Mouse (Mus musculus): Measurements from ENCODE around the gene Rhbdf1. TPM values are rescaled to one million over a fixed set of nuclear protein-coding genes. Genes with fewer than 3 reads are reported as not detected.

Rhbdf1 gene
- polyA plus RNA-seq, 1 experiment, result 52.3 TPM

DNA sequence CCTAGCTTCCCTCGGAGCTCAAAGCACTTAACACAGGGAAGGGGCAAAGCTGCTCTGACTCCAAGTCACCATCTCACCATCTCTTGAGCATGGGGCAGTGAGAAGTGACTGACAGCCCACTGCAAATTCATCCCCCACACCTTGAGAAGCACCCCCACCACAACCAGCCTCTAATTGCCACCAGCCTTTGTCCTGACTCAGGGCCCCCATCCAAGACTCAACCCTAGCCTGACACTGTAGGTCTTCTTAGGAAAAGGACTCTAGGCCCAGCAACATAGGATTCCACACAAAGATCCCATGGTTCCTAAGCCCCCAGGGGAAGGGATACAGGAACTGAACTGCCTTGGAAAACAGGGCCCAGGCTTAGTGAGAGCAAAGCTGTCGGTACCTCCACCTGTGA lies 14.0 kb upstream of the Rhbdf1 start:
- peaks cover 27% of the 10 kb centered on the region for H3K36me3 ChIP-seq (ENCODE audit: control insufficient read depth, insufficient read depth, low read length)
- no peaks in the 10 kb centered on the region for H3K27me3 ChIP-seq (ENCODE audit: control insufficient read depth, insufficient read depth, low read length)
- 95% methylated on average over 2 of the region's 2 CpGs for WGBS
- H3K4me3 ChIP-seq (ENCODE audit: extremely low read depth, insufficient read depth, insufficient read length), result no peak overlapping the region
- DNase-seq (ENCODE audit: low read depth in 1 of 2, low spot score in 2 of 2), result no peak
- H3K27ac ChIP-seq (ENCODE audit: insufficient read depth, low read length), result no peak overlapping the region
- H3K4me1 ChIP-seq (ENCODE audit: control insufficient read depth, insufficient read depth, insufficient read length), result peaks cover 10% of the 10 kb centered on the region; the same call in 1 of the 2 replicates
- TF ChIP-seq POLR2A (IDR thresholded peaks at IDR 0.05; ENCODE audit: low read depth, low read length), result no peak
- no peak for TF ChIP-seq CTCF (IDR thresholded peaks at IDR 0.05; ENCODE audit: extremely low read depth, insufficient read depth, insufficient read length, insufficient replicate concordance)

GRCm38 (mm10) chr11:32235646-32236045 lies 13.5 kb upstream of the Rhbdf1 start:
- peaks cover 10% of the 10 kb centered on the region; the same call in 1 of the 2 replicates for H3K4me1 ChIP-seq (ENCODE audit: control insufficient read depth, insufficient read depth, insufficient read length)
- H3K27ac ChIP-seq (ENCODE audit: insufficient read depth, low read length), result no peak overlapping the region
- 88% methylated on average over 3 of the region's 3 CpGs for WGBS
- H3K36me3 ChIP-seq (ENCODE audit: control insufficient read depth, insufficient read depth, low read length), result peaks cover 26% of the 10 kb centered on the region
- H3K27me3 ChIP-seq (ENCODE audit: control insufficient read depth, insufficient read depth, low read length), result no peaks in the 10 kb centered on the region
- no peak for DNase-seq (ENCODE audit: low read depth in 1 of 2, low spot score in 2 of 2)
- no peak overlapping the region for H3K4me3 ChIP-seq (ENCODE audit: extremely low read depth, insufficient read depth, insufficient read length)
- no peak for TF ChIP-seq POLR2A (IDR thresholded peaks at IDR 0.05; ENCODE audit: low read depth, low read length)
- TF ChIP-seq CTCF (IDR thresholded peaks at IDR 0.05; ENCODE audit: extremely low read depth, insufficient read depth, insufficient read length, insufficient replicate concordance), result no peak

DNA sequence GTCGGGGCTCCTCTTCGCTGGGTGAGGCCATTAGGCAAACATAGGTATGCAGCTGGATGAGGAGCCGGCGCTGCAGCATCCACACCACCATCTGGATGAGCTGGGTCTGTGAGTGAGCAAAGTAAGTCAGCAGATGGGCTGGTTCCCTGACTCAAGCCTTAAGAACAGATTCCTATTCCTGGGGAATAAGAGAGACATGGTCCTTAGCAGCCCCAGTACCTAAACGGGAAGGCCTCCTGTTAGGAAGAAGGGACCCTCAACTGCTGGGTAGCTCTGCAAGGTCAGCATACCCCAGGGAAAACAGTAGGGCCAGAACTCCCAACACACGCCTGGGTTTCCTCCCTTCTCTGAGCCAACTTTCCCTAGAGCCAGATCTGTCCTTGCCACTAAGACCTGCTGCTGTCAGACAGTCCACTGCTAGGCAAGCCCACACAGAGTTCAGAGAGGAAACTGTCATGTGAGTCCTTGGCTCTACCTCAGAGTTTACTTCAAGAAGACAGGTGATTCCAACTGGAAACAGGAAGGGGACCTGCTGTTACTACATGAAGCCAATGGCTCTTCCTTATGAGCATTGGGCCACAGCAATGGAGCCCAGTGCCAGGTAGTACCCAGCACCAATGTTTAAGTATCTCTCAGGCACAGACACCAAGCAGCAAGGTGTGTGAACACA lies 12.9 kb upstream of the Rhbdf1 start:
- WGBS, result 93% methylated on average over 6 of the region's 6 CpGs
- Histone ChIP-seq H3K27me3 (ENCODE audit: control insufficient read depth, insufficient read depth, low read length) (no peaks in the 10 kb centered on the region), H3K27ac (ENCODE audit: insufficient read depth, low read length) (no peak overlapping the region), H3K36me3 (ENCODE audit: control insufficient read depth, insufficient read depth, low read length) (peaks cover 28% of the 10 kb centered on the region), H3K4me3 (ENCODE audit: extremely low read depth, insufficient read depth, insufficient read length) (no peak overlapping the region), H3K4me1 (ENCODE audit: control insufficient read depth, insufficient read depth, insufficient read length) (peaks cover 10% of the 10 kb centered on the region; the same call in 1 of the 2 replicates)
- DNase-seq (ENCODE audit: low read depth in 1 of 2, low spot score in 2 of 2), result no peak
- TF ChIP-seq CTCF (IDR thresholded peaks at IDR 0.05; ENCODE audit: extremely low read depth, insufficient read depth, insufficient read length, insufficient replicate concordance), result no peak
- no peak for TF ChIP-seq POLR2A (IDR thresholded peaks at IDR 0.05; ENCODE audit: low read depth, low read length)

GRCm38 (mm10) chr11:32233895-32234294 lies 11.8 kb upstream of the Rhbdf1 start:
- H3K27me3 ChIP-seq (ENCODE audit: control insufficient read depth, insufficient read depth, low read length), result no peaks in the 10 kb centered on the region
- peaks cover 27% of the 10 kb centered on the region for H3K36me3 ChIP-seq (ENCODE audit: control insufficient read depth, insufficient read depth, low read length)
- H3K4me1 ChIP-seq (ENCODE audit: control insufficient read depth, insufficient read depth, insufficient read length), result peaks cover 10% of the 10 kb centered on the region; the same call in 1 of the 2 replicates

DNA sequence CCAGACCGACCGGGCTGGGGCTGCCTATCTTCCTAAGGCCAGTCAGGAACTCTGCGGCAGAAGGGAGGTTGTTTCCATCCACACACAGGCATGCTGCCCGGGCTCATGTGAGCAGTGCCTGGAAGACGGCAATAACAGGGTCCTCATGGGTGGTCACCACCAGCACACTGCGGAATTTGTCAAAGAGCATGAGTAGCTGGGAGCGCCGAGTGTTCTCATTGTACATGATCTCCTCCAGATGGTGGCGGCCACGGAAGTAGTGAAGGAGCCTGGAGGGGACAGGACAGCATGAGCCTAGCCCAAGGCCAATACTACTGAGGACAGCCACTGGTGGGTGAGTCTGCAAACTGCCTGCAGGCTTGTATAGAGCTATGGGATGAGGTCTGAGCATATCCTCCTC lies 10.7 kb upstream of the Rhbdf1 start:
- DNase-seq (ENCODE audit: low read depth in 1 of 2, low spot score in 2 of 2), result no peak
- Histone ChIP-seq H3K27me3 (ENCODE audit: control insufficient read depth, insufficient read depth, low read length) (no peaks in the 10 kb centered on the region), H3K4me3 (ENCODE audit: extremely low read depth, insufficient read depth, insufficient read length) (no peak overlapping the region), H3K27ac (ENCODE audit: insufficient read depth, low read length) (no peak overlapping the region), H3K4me1 (ENCODE audit: control insufficient read depth, insufficient read depth, insufficient read length) (peaks cover 5% of the 10 kb centered on the region; the same call in 1 of the 2 replicates), H3K36me3 (ENCODE audit: control insufficient read depth, insufficient read depth, low read length) (peaks cover 27% of the 10 kb centered on the region)
- TF ChIP-seq CTCF (IDR thresholded peaks at IDR 0.05; ENCODE audit: extremely low read depth, insufficient read depth, insufficient read length, insufficient replicate concordance) (no peak), POLR2A (IDR thresholded peaks at IDR 0.05; ENCODE audit: low read depth, low read length) (no peak)
- WGBS, result 95% methylated on average over 10 of the region's 10 CpGs

More at GRCm38 (mm10) chr11:32233895-32234294, 11.8 kb upstream of the Rhbdf1 start:
- WGBS, result 98% methylated on average over 3 of the region's 3 CpGs
- no peak for DNase-seq (ENCODE audit: low read depth in 1 of 2, low spot score in 2 of 2)
- TF ChIP-seq POLR2A (IDR thresholded peaks at IDR 0.05; ENCODE audit: low read depth, low read length), result no peak
- TF ChIP-seq CTCF (IDR thresholded peaks at IDR 0.05; ENCODE audit: extremely low read depth, insufficient read depth, insufficient read length, insufficient replicate concordance), result no peak
- no peak overlapping the region for H3K4me3 ChIP-seq (ENCODE audit: extremely low read depth, insufficient read depth, insufficient read length)
- H3K27ac ChIP-seq (ENCODE audit: insufficient read depth, low read length), result no peak overlapping the region

GRCm38 (mm10) chr11:32231125-32231524 lies 9.0 kb upstream of the Rhbdf1 start:
- DNase-seq (ENCODE audit: low read depth in 1 of 2, low spot score in 2 of 2), result no peak
- no peak overlapping the region for H3K4me3 ChIP-seq (ENCODE audit: extremely low read depth, insufficient read depth, insufficient read length)
- H3K27me3 ChIP-seq (ENCODE audit: control insufficient read depth, insufficient read depth, low read length), result no peaks in the 10 kb centered on the region
- H3K27ac ChIP-seq (ENCODE audit: insufficient read depth, low read length), result no peak overlapping the region
- no peak for TF ChIP-seq POLR2A (IDR thresholded peaks at IDR 0.05; ENCODE audit: low read depth, low read length)
- TF ChIP-seq CTCF (IDR thresholded peaks at IDR 0.05; ENCODE audit: extremely low read depth, insufficient read depth, insufficient read length, insufficient replicate concordance), result no peak
- H3K36me3 ChIP-seq (ENCODE audit: control insufficient read depth, insufficient read depth, low read length), result peaks cover 27% of the 10 kb centered on the region
- WGBS, result 76% methylated on average over 2 of the region's 2 CpGs
- H3K4me1 ChIP-seq (ENCODE audit: control insufficient read depth, insufficient read depth, insufficient read length), result peaks cover under 1% of the 10 kb centered on the region; the same call in 1 of the 2 replicates

DNA sequence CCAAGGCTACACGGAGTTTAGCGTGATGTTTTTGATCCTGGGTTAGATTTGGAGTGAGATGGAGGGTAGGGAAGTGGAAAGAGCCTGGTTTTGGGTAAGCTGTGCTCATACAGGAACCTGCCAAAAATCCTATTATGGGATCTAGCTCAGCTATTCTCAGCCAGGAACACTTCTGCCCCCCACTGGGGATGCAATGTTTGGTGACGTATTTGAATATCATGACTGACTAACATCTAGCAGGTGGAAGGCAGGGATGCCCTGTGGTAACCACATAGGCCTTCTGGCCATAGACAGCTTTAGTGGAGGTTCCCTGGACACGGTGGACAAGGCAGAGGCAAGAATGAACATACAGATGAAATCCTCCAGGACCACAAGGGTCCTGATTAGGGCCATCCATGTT lies 8.1 kb upstream of the Rhbdf1 start:
- no peaks in the 10 kb centered on the region for H3K27me3 ChIP-seq (ENCODE audit: control insufficient read depth, insufficient read depth, low read length)
- peaks cover 6% of the 10 kb centered on the region for H3K4me1 ChIP-seq (ENCODE audit: control insufficient read depth, insufficient read depth, insufficient read length)
- peaks cover 27% of the 10 kb centered on the region for H3K36me3 ChIP-seq (ENCODE audit: control insufficient read depth, insufficient read depth, low read length)
- no peak overlapping the region for H3K27ac ChIP-seq (ENCODE audit: insufficient read depth, low read length)
- TF ChIP-seq POLR2A (IDR thresholded peaks at IDR 0.05; ENCODE audit: low read depth, low read length), result no peak
- no peak for TF ChIP-seq CTCF (IDR thresholded peaks at IDR 0.05; ENCODE audit: extremely low read depth, insufficient read depth, insufficient read length, insufficient replicate concordance)
- WGBS, result 89% methylated on average over 4 of the region's 4 CpGs
- no peak for DNase-seq (ENCODE audit: low read depth in 1 of 2, low spot score in 2 of 2)
- no peak overlapping the region for H3K4me3 ChIP-seq (ENCODE audit: extremely low read depth, insufficient read depth, insufficient read length)
